Mouse (Mus musculus): Measurements from ENCODE around the gene Olfr473. TPM values are rescaled to one million over a fixed set of nuclear protein-coding genes. Genes with fewer than 3 reads are reported as not detected.

Gene Olfr473
- total and polyA plus RNA-seq, 3 experiments, result not detected

- H3K4me2 ChIP-seq (ENCODE audit: insufficient read depth, low read depth, poor library complexity, severe bottlenecking), result no peak within 1 kb of the TSS
- no peaks in the 10 kb centered on the region for H3K4me1 ChIP-seq (ENCODE audit: control insufficient read depth in 1 of 2, insufficient read depth in 2 of 2)
- H3K9me3 ChIP-seq (replicated peaks; ENCODE audit: low read length), result peaks cover 4% of the 10 kb centered on the region
- H3K27ac ChIP-seq (ENCODE audit: insufficient read depth, low read depth), result no peak within 1 kb of the TSS
- no peaks in the 10 kb centered on the region for H3K36me3 ChIP-seq (replicated peaks in 1 of 2; ENCODE audit: control insufficient read depth in 1 of 2, insufficient read depth in 1 of 2, low read length in 1 of 2)
- dilution Hi-C loops (cut with MboI; ENCODE audit: extremely low pct_ligation_motif_present, extremely low pct_unique_long_range_greater_than_20kb, low sequenced_read_pairs) (no loop called here), in situ Hi-C loops (cut with MboI; ENCODE audit: low pct_ligation_motif_present, low pct_unique_long_range_greater_than_20kb, low sequenced_read_pairs) (no loop called here)
- H3K27me3 ChIP-seq (replicated peaks), result peaks cover 15% of the 10 kb centered on the region
- H3K9ac ChIP-seq (ENCODE audit: insufficient read depth, low read depth), result no peak within 1 kb of the TSS
- TF ChIP-seq ZC3H11A (IDR thresholded peaks at IDR 0.05; ENCODE audit: low read depth, low read length) (no peak), GABPA (IDR thresholded peaks at IDR 0.05; ENCODE audit: insufficient replicate concordance, low read depth, low read length) (no peak), TCF12 (IDR thresholded peaks at IDR 0.05; ENCODE audit: low read depth, low read length) (no peak), UBTF (IDR thresholded peaks at IDR 0.05; ENCODE audit: low read depth, low read length) (no peak), ZKSCAN1 (IDR thresholded peaks at IDR 0.05; ENCODE audit: borderline replicate concordance, low read depth, low read length) (no peak), E2F4 (IDR thresholded peaks at IDR 0.05; ENCODE audit: insufficient replicate concordance, low read depth, low read length) (no peak), HCFC1 (IDR thresholded peaks at IDR 0.05; ENCODE audit: low read depth, low read length) (no peak), RAD21 (IDR thresholded peaks at IDR 0.05; ENCODE audit: low read depth, low read length) (no peak), NELFE (IDR thresholded peaks at IDR 0.05; ENCODE audit: low read depth, low read length) (no peak), MAFK (IDR thresholded peaks at IDR 0.05; ENCODE audit: insufficient replicate concordance, low read length) (no peak), MAZ (IDR thresholded peaks at IDR 0.05; ENCODE audit: low read depth, low read length) (no peak)
- H3K79me2 ChIP-seq (replicated peaks; ENCODE audit: control insufficient read depth, extremely low read depth, insufficient read depth, poor library complexity, severe bottlenecking), result no peaks in the 10 kb centered on the region
- H3K4me3 ChIP-seq (replicated peaks in 1 of 3; ENCODE audit: low read depth in 2 of 3, low read length in 2 of 3, poor library complexity in 1 of 3), result no peak within 1 kb of the TSS
- no peak for DNase-seq (ENCODE audit: extremely low read depth)
Observed at GRCm38 (mm10) chr7:107954343-107954742, 24.1 kb downstream of the Olfr473 start, which contains the start of gene Olfr474. TSS of gene Olfr474 (plus strand) at chr7:107954643.

- Histone ChIP-seq H3K9me3 (replicated peaks; ENCODE audit: low read length) (no peaks in the 10 kb centered on the region), H3K4me3 (replicated peaks in 1 of 3; ENCODE audit: low read depth in 2 of 3, low read length in 2 of 3, poor library complexity in 1 of 3) (no peak within 1 kb of the TSS), H3K4me2 (ENCODE audit: insufficient read depth, low read depth, poor library complexity, severe bottlenecking) (no peak within 1 kb of the TSS), H3K36me3 (replicated peaks in 1 of 2; ENCODE audit: control insufficient read depth in 1 of 2, insufficient read depth in 1 of 2, low read length in 1 of 2) (no peaks in the 10 kb centered on the region), H3K27me3 (replicated peaks) (peaks cover 10% of the 10 kb centered on the region), H3K79me2 (replicated peaks; ENCODE audit: control insufficient read depth, extremely low read depth, insufficient read depth, poor library complexity, severe bottlenecking) (no peaks in the 10 kb centered on the region), H3K27ac (ENCODE audit: insufficient read depth, low read depth) (no peak within 1 kb of the TSS), H3K9ac (ENCODE audit: insufficient read depth, low read depth) (no peak within 1 kb of the TSS), H3K4me1 (ENCODE audit: control insufficient read depth in 1 of 2, insufficient read depth in 2 of 2) (no peaks in the 10 kb centered on the region)
- dilution Hi-C loops (cut with MboI; ENCODE audit: extremely low pct_ligation_motif_present, extremely low pct_unique_long_range_greater_than_20kb, low sequenced_read_pairs), result no loop called here
- no peak for DNase-seq (ENCODE audit: extremely low read depth)
- in situ Hi-C loops (cut with MboI; ENCODE audit: low pct_ligation_motif_present, low pct_unique_long_range_greater_than_20kb, low sequenced_read_pairs), result no loop called here
- TF ChIP-seq BHLHE40 (IDR thresholded peaks at IDR 0.05; ENCODE audit: low read depth, low read length) (no peak), ZNF384 (IDR thresholded peaks at IDR 0.05; ENCODE audit: low read depth, low read length) (no peak), MYC (IDR thresholded peaks at IDR 0.05; ENCODE audit: low read depth, low read length) (no peak)
Observed at GRCm38 (mm10) chr7:107964503-107964902, 34.3 kb downstream of the Olfr473 start, which contains the start of gene Olfr476. TSS of gene Olfr476 (plus strand) at chr7:107964803.

Other genes starting within 250 kb of the Olfr473 start
- gene Cyb5r2, start 172.4 kb upstream of the Olfr473 start, total RNA-seq (2012; rRNA removed), result 0.17 TPM in 1 of 2 replicates, not detected in the other
- gene Cyb5r2, start 172.4 kb upstream of the Olfr473 start, total RNA-seq (2014; rRNA removed), result not detected in 2 replicates
- 0.18 TPM in 1 of 2 replicates, not detected in the other for gene Cyb5r2, start 172.4 kb upstream of the Olfr473 start, polyA plus RNA-seq (2012; ENCODE audit: insufficient read length, low read depth)
- not detected in 2 replicates for gene Ovch2, start 129.2 kb upstream of the Olfr473 start, total RNA-seq (2012; rRNA removed)
- not detected in 2 replicates for gene Ovch2, start 129.2 kb upstream of the Olfr473 start, total RNA-seq (2014; rRNA removed)
- not detected in 2 replicates for gene Ovch2, start 129.2 kb upstream of the Olfr473 start, polyA plus RNA-seq (2012; ENCODE audit: insufficient read length, low read depth)
- not detected in 2 replicates for gene Olfr467, start 118.2 kb upstream of the Olfr473 start, total RNA-seq (2012; rRNA removed)
- gene Olfr467, start 118.2 kb upstream of the Olfr473 start, total RNA-seq (2014; rRNA removed), result not detected in 2 replicates
- not detected in 2 replicates for gene Olfr467, start 118.2 kb upstream of the Olfr473 start, polyA plus RNA-seq (2012; ENCODE audit: insufficient read length, low read depth)
- gene Olfr469, start 104.9 kb upstream of the Olfr473 start, total RNA-seq (2012; rRNA removed), result not detected in 2 replicates
- not detected in 2 replicates for gene Olfr469, start 104.9 kb upstream of the Olfr473 start, total RNA-seq (2014; rRNA removed)
- not detected in 2 replicates for gene Olfr469, start 104.9 kb upstream of the Olfr473 start, polyA plus RNA-seq (2012; ENCODE audit: insufficient read length, low read depth)
- gene Olfr470, start 83.0 kb upstream of the Olfr473 start, total RNA-seq (2012; rRNA removed), result not detected in 2 replicates
- gene Olfr470, start 83.0 kb upstream of the Olfr473 start, total RNA-seq (2014; rRNA removed), result not detected in 2 replicates
- not detected in 2 replicates for gene Olfr470, start 83.0 kb upstream of the Olfr473 start, polyA plus RNA-seq (2012; ENCODE audit: insufficient read length, low read depth)
- not detected in 2 replicates for gene Olfr472, start 32.5 kb upstream of the Olfr473 start, total RNA-seq (2012; rRNA removed)
- gene Olfr472, start 32.5 kb upstream of the Olfr473 start, total RNA-seq (2014; rRNA removed), result not detected in 2 replicates
- 0.04 TPM in 1 of 2 replicates, not detected in the other for gene Olfr472, start 32.5 kb upstream of the Olfr473 start, polyA plus RNA-seq (2012; ENCODE audit: insufficient read length, low read depth)
- not detected in 2 replicates for gene Olfr474, start 24.2 kb downstream of the Olfr473 start, total RNA-seq (2012; rRNA removed)
- not detected in 2 replicates for gene Olfr474, start 24.2 kb downstream of the Olfr473 start, total RNA-seq (2014; rRNA removed)
- not detected in 2 replicates for gene Olfr474, start 24.2 kb downstream of the Olfr473 start, polyA plus RNA-seq (2012; ENCODE audit: insufficient read length, low read depth)
- gene Olfr476, start 34.4 kb downstream of the Olfr473 start, total RNA-seq (2012; rRNA removed), result not detected in 2 replicates
- gene Olfr476, start 34.4 kb downstream of the Olfr473 start, total RNA-seq (2014; rRNA removed), result not detected in 2 replicates
- not detected in 2 replicates for gene Olfr476, start 34.4 kb downstream of the Olfr473 start, polyA plus RNA-seq (2012; ENCODE audit: insufficient read length, low read depth)
- gene Olfr477, start 56.2 kb downstream of the Olfr473 start, total RNA-seq (2012; rRNA removed), result not detected in 2 replicates
- not detected in 2 replicates for gene Olfr477, start 56.2 kb downstream of the Olfr473 start, total RNA-seq (2014; rRNA removed)
- gene Olfr477, start 56.2 kb downstream of the Olfr473 start, polyA plus RNA-seq (2012; ENCODE audit: insufficient read length, low read depth), result not detected in 2 replicates
- gene Olfr478, start 103.5 kb downstream of the Olfr473 start, total RNA-seq (2012; rRNA removed), result not detected in 2 replicates
- not detected in 2 replicates for gene Olfr478, start 103.5 kb downstream of the Olfr473 start, total RNA-seq (2014; rRNA removed)
- gene Olfr478, start 103.5 kb downstream of the Olfr473 start, polyA plus RNA-seq (2012; ENCODE audit: insufficient read length, low read depth), result not detected in 2 replicates
- not detected in 2 replicates for gene Olfr479, start 120.2 kb downstream of the Olfr473 start, total RNA-seq (2012; rRNA removed)
- gene Olfr479, start 120.2 kb downstream of the Olfr473 start, total RNA-seq (2014; rRNA removed), result not detected in 2 replicates
- gene Olfr479, start 120.2 kb downstream of the Olfr473 start, polyA plus RNA-seq (2012; ENCODE audit: insufficient read length, low read depth), result not detected in 2 replicates
- not detected in 2 replicates for gene Olfr480, start 136.9 kb downstream of the Olfr473 start, total RNA-seq (2012; rRNA removed)
- gene Olfr480, start 136.9 kb downstream of the Olfr473 start, total RNA-seq (2014; rRNA removed), result not detected in 2 replicates
- gene Olfr480, start 136.9 kb downstream of the Olfr473 start, polyA plus RNA-seq (2012; ENCODE audit: insufficient read length, low read depth), result not detected in 2 replicates
- not detected in 2 replicates for gene Olfr481, start 149.4 kb downstream of the Olfr473 start, total RNA-seq (2012; rRNA removed)
- gene Olfr481, start 149.4 kb downstream of the Olfr473 start, total RNA-seq (2014; rRNA removed), result not detected in 2 replicates
- gene Olfr481, start 149.4 kb downstream of the Olfr473 start, polyA plus RNA-seq (2012; ENCODE audit: insufficient read length, low read depth), result not detected in 2 replicates
- gene Olfr482, start 167.1 kb downstream of the Olfr473 start, total RNA-seq (2012; rRNA removed), result not detected in 2 replicates
- 0.50 and 0.59 TPM in 2 replicates for gene Olfr482, start 167.1 kb downstream of the Olfr473 start, total RNA-seq (2014; rRNA removed)
- gene Olfr482, start 167.1 kb downstream of the Olfr473 start, polyA plus RNA-seq (2012; ENCODE audit: insufficient read length, low read depth), result not detected in 2 replicates
- not detected in 2 replicates for gene Olfr483, start 170.4 kb downstream of the Olfr473 start, total RNA-seq (2012; rRNA removed)
- not detected in 2 replicates for gene Olfr483, start 170.4 kb downstream of the Olfr473 start, total RNA-seq (2014; rRNA removed)
- gene Olfr483, start 170.4 kb downstream of the Olfr473 start, polyA plus RNA-seq (2012; ENCODE audit: insufficient read length, low read depth), result not detected in 2 replicates
- gene Olfr484, start 197.0 kb downstream of the Olfr473 start, total RNA-seq (2012; rRNA removed), result not detected in 2 replicates
- not detected in 2 replicates for gene Olfr484, start 197.0 kb downstream of the Olfr473 start, total RNA-seq (2014; rRNA removed)
- not detected in 2 replicates for gene Olfr484, start 197.0 kb downstream of the Olfr473 start, polyA plus RNA-seq (2012; ENCODE audit: insufficient read length, low read depth)
- not detected in 2 replicates for gene Olfr485, start 229.4 kb downstream of the Olfr473 start, total RNA-seq (2012; rRNA removed)
- not detected in 2 replicates for gene Olfr485, start 229.4 kb downstream of the Olfr473 start, total RNA-seq (2014; rRNA removed)
- not detected in 2 replicates for gene Olfr485, start 229.4 kb downstream of the Olfr473 start, polyA plus RNA-seq (2012; ENCODE audit: insufficient read length, low read depth)
- gene Olfr486, start 242.3 kb downstream of the Olfr473 start, total RNA-seq (2012; rRNA removed), result not detected in 2 replicates
- not detected in 2 replicates for gene Olfr486, start 242.3 kb downstream of the Olfr473 start, total RNA-seq (2014; rRNA removed)
- not detected in 2 replicates for gene Olfr486, start 242.3 kb downstream of the Olfr473 start, polyA plus RNA-seq (2012; ENCODE audit: insufficient read length, low read depth)

All from CH12.LX (cell line).